Mouse (Mus musculus) CD4-positive, CD25-positive, alpha-beta regulatory T cell, adult 2 months (primary cell): ENCODE results near the gene Krt7.

Experiments used
- DNase-seq: peaks from one replicate; pipeline ENCODE4 v3.0.0-alpha.2; 2012; ENCODE audit warnings: low read depth, low spot score

The Krt7 gene

GRCm38 (mm10) chr15:101410775-101411174, at the start of gene Krt7:
Gene Krt7 (plus strand): TSS chr15:101411043.
- no peak for DNase-seq

GRCm38 (mm10) chr15:101362393-101363010, 48.3 kb upstream of the Krt7 start:
- DNase-seq: no peak

GRCm38 (mm10) chr15:101363933-101364332, 46.9 kb upstream of the Krt7 start:
- no peak for DNase-seq

- DNase-seq: no peak
These were observed 46.4 kb upstream of the Krt7 start for GRCm38 (mm10) chr15:101364425-101364824.

- no peak for DNase-seq
These were observed 45.8 kb upstream of the Krt7 start for GRCm38 (mm10) chr15:101364891-101365671.

- DNase-seq: no peak
These were observed 45.1 kb upstream of the Krt7 start for GRCm38 (mm10) chr15:101365721-101366120.

- no peak for DNase-seq
These were observed 44.4 kb upstream of the Krt7 start for GRCm38 (mm10) chr15:101366482-101366881.

GRCm38 (mm10) chr15:101366926-101367325, 43.9 kb upstream of the Krt7 start:
- no peak for DNase-seq

GRCm38 (mm10) chr15:101367497-101367896, 43.3 kb upstream of the Krt7 start:
- no peak for DNase-seq

- no peak for DNase-seq
These were observed 42.8 kb upstream of the Krt7 start for GRCm38 (mm10) chr15:101368015-101368414.

- no peak for DNase-seq
These were observed 42.1 kb upstream of the Krt7 start for GRCm38 (mm10) chr15:101368502-101369381.

- no peak for DNase-seq
These were observed 41.3 kb upstream of the Krt7 start for GRCm38 (mm10) chr15:101369382-101370100.

GRCm38 (mm10) chr15:101370101-101370911, 40.5 kb upstream of the Krt7 start, which contains the start of gene Krt80:
Gene Krt80 (minus strand): TSS chr15:101370162.
- DNase-seq: no peak

- DNase-seq: no peak
These were observed 39.5 kb upstream of the Krt7 start for GRCm38 (mm10) chr15:101371141-101371985.

GRCm38 (mm10) chr15:101372131-101372977, 38.5 kb upstream of the Krt7 start:
- DNase-seq: no peak

- DNase-seq: no peak
These were observed 37.5 kb upstream of the Krt7 start for GRCm38 (mm10) chr15:101373286-101373898.

GRCm38 (mm10) chr15:101374879-101375278, 36.0 kb upstream of the Krt7 start:
- no peak for DNase-seq
